22 mouse cellular contexts compared by ENCODE assay signal in the genomic region with DNA sequence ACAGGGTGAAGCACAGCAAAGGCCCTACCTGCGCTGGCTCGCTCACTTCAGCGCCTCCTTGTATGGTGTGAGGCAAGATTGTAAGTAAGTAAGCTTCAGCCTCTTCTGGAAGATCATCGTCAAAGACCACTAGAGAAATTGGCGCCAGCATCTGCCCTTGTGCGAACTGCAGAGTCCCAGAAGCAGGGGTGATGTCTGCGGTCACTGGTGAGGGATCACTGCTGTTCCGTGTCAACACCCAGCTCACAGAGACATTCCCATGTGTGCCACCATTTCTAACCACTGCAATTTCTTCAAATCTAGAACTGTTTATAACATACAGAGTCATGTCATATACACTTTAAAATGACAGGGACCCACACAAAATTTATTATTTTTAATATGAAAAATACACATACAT. TPM values are rescaled to one million over a fixed set of nuclear protein-coding genes. Genes with fewer than 3 reads are reported as not detected.
DNase-seq lines count a peak whose midpoint lies in the region; ATAC-seq and TF ChIP-seq lines count a peak whose summit lies in the region.
"Had no signal": no experiment of that assay in that cellular context is flagged by ENCODE, and none has a peak within 500 bp of the region (broad histone marks: within the 10 kb centered on the region; RNA-seq: fewer than 3 reads in every experiment).

No protein-coding gene starts in this region.

- H3K4me2 ChIP-seq in kidney, embryonic 16.5 days (replicated peaks; ENCODE audit: low read depth, low read length): no peak overlapping the region
- no peak overlapping the region for H3K4me2 ChIP-seq in lung, postnatal 0 days (replicated peaks; ENCODE audit: low read depth, low read length)
- H3K4me2 ChIP-seq: embryonic facial prominence, embryonic 12.5 days; embryonic facial prominence, embryonic 15.5 days; heart, embryonic 11.5 days; hindbrain, embryonic 12.5 days had no signal

- peak; percentile 54; the same call in 1 of the 2 replicates for ATAC-seq in kidney, embryonic 16.5 days (ENCODE audit: low FRiP score, low TSS enrichment)
- no peak for ATAC-seq in lung, postnatal 0 days
- ATAC-seq: CD4-positive, CD25-positive, alpha-beta regulatory T cell, adult 4 months; forebrain, embryonic 14.5 days; forebrain, postnatal 0 days had no signal

- H3K9ac ChIP-seq in kidney, embryonic 16.5 days (replicated peaks; ENCODE audit: low read length): no peak overlapping the region
- no peak overlapping the region for H3K9ac ChIP-seq in lung, postnatal 0 days (replicated peaks; ENCODE audit: low read depth)
- H3K9ac ChIP-seq: embryonic facial prominence, embryonic 12.5 days; embryonic facial prominence, embryonic 15.5 days; forebrain, postnatal 0 days; hindbrain, embryonic 12.5 days had no signal

- H3K36me3 ChIP-seq in kidney, embryonic 16.5 days (ENCODE audit: insufficient read depth, low read length): no peaks in the 10 kb centered on the region
- no peaks in the 10 kb centered on the region for H3K36me3 ChIP-seq in kidney, adult 2 months (ENCODE audit: control insufficient read depth, insufficient read depth, low read length)
- H3K36me3 ChIP-seq in lung, postnatal 0 days (ENCODE audit: insufficient read depth, low read length): no peaks in the 10 kb centered on the region
- H3K36me3 ChIP-seq: embryonic facial prominence, embryonic 12.5 days; embryonic facial prominence, embryonic 15.5 days; hindbrain, embryonic 12.5 days had no signal

- no peak for TF ChIP-seq EP300 in lung, postnatal 0 days (IDR thresholded peaks at IDR 0.05)

- TF ChIP-seq POLR2A in kidney, adult 2 months (IDR thresholded peaks at IDR 0.05; ENCODE audit: low read depth, low read length): no peak

- no peak overlapping the region for H3K27ac ChIP-seq in kidney, embryonic 16.5 days (ENCODE audit: low read length)
- no peak overlapping the region for H3K27ac ChIP-seq in kidney, adult 2 months (ENCODE audit: insufficient read depth, low read depth, low read length)
- no peak overlapping the region for H3K27ac ChIP-seq in lung, postnatal 0 days (ENCODE audit: low read length)
- H3K27ac ChIP-seq: embryonic facial prominence, embryonic 12.5 days; embryonic facial prominence, embryonic 15.5 days; gastrocnemius, adult 2 months; hindbrain, embryonic 12.5 days had no signal

- H3K4me1 ChIP-seq in kidney, embryonic 16.5 days (ENCODE audit: insufficient read depth, low read length): peaks cover 3% of the 10 kb centered on the region; the same call in 1 of the 2 replicates
- H3K4me1 ChIP-seq in kidney, adult 2 months (ENCODE audit: control insufficient read depth, insufficient read depth, low read length): no peaks in the 10 kb centered on the region
- no peaks in the 10 kb centered on the region for H3K4me1 ChIP-seq in lung, postnatal 0 days (ENCODE audit: insufficient read depth, low read depth, low read length)
- H3K4me1 ChIP-seq: embryonic facial prominence, embryonic 12.5 days; embryonic facial prominence, embryonic 15.5 days; hindbrain, embryonic 12.5 days had no signal

- H3K9me3 ChIP-seq in kidney, embryonic 16.5 days (ENCODE audit: low read length): 0 out of 2 replicates have a peak, but pooled peaks cover 2% of the 10 kb centered on the region
- H3K9me3 ChIP-seq in lung, postnatal 0 days (ENCODE audit: low read length): no peaks in the 10 kb centered on the region
- H3K9me3 ChIP-seq: embryonic facial prominence, embryonic 12.5 days; embryonic facial prominence, embryonic 15.5 days; hindbrain, embryonic 12.5 days had no signal

- WGBS in kidney, embryonic 16.5 days: 76% methylated on average over 8 of the region's 8 CpGs
- WGBS in kidney, adult 2 months: 83% methylated on average over 8 of the region's 8 CpGs
- 74% methylated on average over 8 of the region's 8 CpGs for WGBS in lung, postnatal 0 days

- no peak for TF ChIP-seq CTCF in kidney, adult 2 months (conservative IDR thresholded peaks at IDR 0.05; ENCODE audit: insufficient read depth, insufficient read length, low read depth, low read length)
- no peak for TF ChIP-seq CTCF in lung, postnatal 0 days (IDR thresholded peaks at IDR 0.05)

- no peak overlapping the region for H3K4me3 ChIP-seq in kidney, embryonic 16.5 days (ENCODE audit: low read length)
- no peak overlapping the region for H3K4me3 ChIP-seq in kidney, adult 2 months (ENCODE audit: insufficient read depth, low read depth, low read length)
- H3K4me3 ChIP-seq in lung, postnatal 0 days (ENCODE audit: low read depth, low read length): no peak overlapping the region
- H3K4me3 ChIP-seq: embryonic facial prominence, embryonic 12.5 days; embryonic facial prominence, embryonic 15.5 days; gastrocnemius, adult 2 months; hindbrain, embryonic 12.5 days had no signal

- no peak for DNase-seq in kidney, adult 2 months
- DNase-seq in kidney, postnatal 4 days: peak; percentile 12 to 18
- no peak for DNase-seq in kidney, adult 18-20 months
- peak; percentile 9 for DNase-seq in lung, postnatal 0 days (ENCODE audit: low spot score)
- DNase-seq in lung, adult 18-20 months: no peak
- DNase-seq: adrenal gland, adult 2 months; adrenal gland, postnatal 14 days; cerebellum, adult 11 months; cerebellum, adult 2 months; cerebellum, adult 9-11 months; cerebellum, postnatal 25 days; forebrain, postnatal 0 days; gastrocnemius, adult 2 months; gastrocnemius, postnatal 14 days; heart, adult 11 months had no signal

- H3K27me3 ChIP-seq in kidney, embryonic 16.5 days (ENCODE audit: insufficient read depth, low read length): no peaks in the 10 kb centered on the region
- no peaks in the 10 kb centered on the region for H3K27me3 ChIP-seq in kidney, adult 2 months (replicated peaks; ENCODE audit: control insufficient read depth, insufficient read depth, low read length)
- no peaks in the 10 kb centered on the region for H3K27me3 ChIP-seq in lung, postnatal 0 days (replicated peaks; ENCODE audit: insufficient read depth, low read length)
- H3K27me3 ChIP-seq: embryonic facial prominence, embryonic 12.5 days; embryonic facial prominence, embryonic 15.5 days; hindbrain, embryonic 12.5 days had no signal

RNA-seq across cellular contexts. Expression of a gene that starts 54.3 kb away (rescaled TPM):
- 4.3 and 4.5 TPM in 2 replicates for polyA plus RNA-seq in kidney, embryonic 16.5 days (2015; fragmentation: Nextera tagmentation; extraction: Ambion mirVana)
- 0.56 and 0.61 TPM in 2 replicates for polyA plus RNA-seq in kidney, adult 2 months (2012; rRNA removed)
- 2.0 and 2.2 TPM in 2 replicates for polyA plus RNA-seq in lung, postnatal 0 days (2015; fragmentation: Nextera tagmentation; extraction: Ambion mirVana)
- polyA plus RNA-seq: CD4-positive, CD25-positive, alpha-beta regulatory T cell, adult 4 months had no signal

Comparison
In these comparisons a context has a peak if more than half of its experiments do, and no peak if none do; other contexts are left out.
1. DNase-seq: peak in kidney, postnatal 4 days (2 of 2) and lung, postnatal 0 days (single experiment); none in kidney, adult 2 months (single experiment), kidney, adult 18-20 months (single experiment) and lung, adult 18-20 months (0 of 2).